16 mouse cellular contexts compared by ENCODE assay signal in the genomic region with DNA sequence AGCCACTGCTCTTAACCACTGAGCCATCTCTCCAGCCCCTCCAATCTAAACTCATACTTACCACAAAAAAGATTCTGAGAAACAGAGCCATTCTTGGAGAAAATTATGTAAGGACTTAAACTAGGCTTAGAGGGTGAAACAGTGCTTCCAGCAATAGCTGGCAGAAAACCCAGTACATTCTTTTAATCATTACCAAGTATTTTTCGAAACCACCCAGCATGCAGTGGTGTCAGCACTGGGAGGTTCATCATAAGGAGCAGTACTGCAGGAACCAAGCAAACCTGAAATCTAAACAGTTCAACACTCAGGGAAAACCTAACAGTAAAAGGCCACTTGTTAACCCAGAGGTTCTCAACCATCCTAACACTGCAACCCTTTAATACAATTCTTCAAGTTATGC.
DNase-seq lines count a peak whose midpoint lies in the region; ATAC-seq and TF ChIP-seq lines count a peak whose summit lies in the region.
"Had no signal": no experiment of that assay in that cellular context is flagged by ENCODE, and none has a peak within 500 bp of the region (broad histone marks: within the 10 kb centered on the region; RNA-seq: fewer than 3 reads in every experiment).

No protein-coding gene starts in this region.

- no peak overlapping the region for H3K9ac ChIP-seq in heart, adult 2 months (ENCODE audit: low read depth, low read length)
- no peak overlapping the region for H3K9ac ChIP-seq in forebrain, embryonic 11.5 days (ENCODE audit: low read length)
- H3K9ac ChIP-seq: forebrain, embryonic 15.5 days; hindbrain, embryonic 13.5 days; intestine, embryonic 15.5 days; limb, embryonic 12.5 days; liver, embryonic 15.5 days had no signal

- no peak for TF ChIP-seq CTCF in heart, adult 2 months (IDR thresholded peaks at IDR 0.05)
- TF ChIP-seq CTCF in lung, adult 2 months (IDR thresholded peaks at IDR 0.05; ENCODE audit: insufficient read depth, low read length), result no peak

- intact Hi-C loops in heart, adult 2 months (cut with DNase I), result no loop called here

- ATAC-seq in forebrain, embryonic 11.5 days (replicated peaks; ENCODE audit: low FRiP score), result no peak
- ATAC-seq: forebrain, embryonic 15.5 days; intestine, embryonic 15.5 days had no signal

- no peaks in the 10 kb centered on the region for H3K27me3 ChIP-seq in heart, adult 2 months (ENCODE audit: control insufficient read depth, insufficient read depth, low read length)
- no peaks in the 10 kb centered on the region for H3K27me3 ChIP-seq in forebrain, embryonic 11.5 days (ENCODE audit: control insufficient read depth, insufficient read depth, low read length)
- H3K27me3 ChIP-seq: forebrain, embryonic 15.5 days; hindbrain, embryonic 13.5 days; intestine, embryonic 15.5 days; limb, embryonic 12.5 days; liver, embryonic 15.5 days had no signal

- H3K4me1 ChIP-seq in heart, adult 2 months (ENCODE audit: control insufficient read depth, insufficient read depth, low read length), result peaks cover 3% of the 10 kb centered on the region
- peaks cover 2% of the 10 kb centered on the region; the same call in 1 of the 2 replicates for H3K4me1 ChIP-seq in lung, adult 2 months (ENCODE audit: control insufficient read depth, insufficient read depth, low read length)
- H3K4me1 ChIP-seq in forebrain, embryonic 11.5 days (replicated peaks; ENCODE audit: control insufficient read depth, insufficient read depth, low read length), result no peaks in the 10 kb centered on the region
- H3K4me1 ChIP-seq: forebrain, embryonic 15.5 days; hindbrain, embryonic 13.5 days; intestine, embryonic 15.5 days; liver, embryonic 15.5 days had no signal

- H3K4me2 ChIP-seq in forebrain, embryonic 11.5 days (ENCODE audit: low read depth, low read length, severe bottlenecking), result no peak overlapping the region
- H3K4me2 ChIP-seq: forebrain, embryonic 15.5 days; hindbrain, embryonic 13.5 days; intestine, embryonic 15.5 days; limb, embryonic 12.5 days; liver, embryonic 15.5 days had no signal

- no peaks in the 10 kb centered on the region; the same call in 1 of the 2 replicates for H3K36me3 ChIP-seq in heart, adult 2 months (ENCODE audit: control insufficient read depth, insufficient read depth, low read length)
- H3K36me3 ChIP-seq in forebrain, embryonic 11.5 days (ENCODE audit: control insufficient read depth, insufficient read depth, low read length), result no peaks in the 10 kb centered on the region
- H3K36me3 ChIP-seq: forebrain, embryonic 15.5 days; hindbrain, embryonic 13.5 days; intestine, embryonic 15.5 days; limb, embryonic 12.5 days; liver, embryonic 15.5 days had no signal

- WGBS in heart, adult 2 months, result 79% methylated on average over 1 of the region's 1 CpGs
- 71% methylated on average over 1 of the region's 1 CpGs for WGBS in lung, adult 2 months
- 89% methylated on average over 1 of the region's 1 CpGs for WGBS in forebrain, embryonic 11.5 days

- H3K27ac ChIP-seq in heart, adult 2 months, result no peak overlapping the region
- no peak overlapping the region for H3K27ac ChIP-seq in forebrain, embryonic 11.5 days (ENCODE audit: low read depth, low read length)
- H3K27ac ChIP-seq: forebrain, embryonic 15.5 days; hindbrain, embryonic 13.5 days; intestine, embryonic 15.5 days; limb, embryonic 12.5 days; liver, embryonic 15.5 days had no signal

- TF ChIP-seq EP300 in heart, adult 2 months (IDR thresholded peaks at IDR 0.05; ENCODE audit: insufficient read depth, low read depth, low read length), result no peak

- no peak overlapping the region for H3K4me3 ChIP-seq in heart, adult 2 months
- no peak overlapping the region for H3K4me3 ChIP-seq in lung, adult 2 months (replicated peaks; ENCODE audit: extremely low read depth, low read depth, low read length)
- no peak overlapping the region for H3K4me3 ChIP-seq in forebrain, embryonic 11.5 days (ENCODE audit: low read depth, low read length)
- H3K4me3 ChIP-seq: forebrain, embryonic 15.5 days; hindbrain, embryonic 13.5 days; intestine, embryonic 15.5 days; limb, embryonic 12.5 days; liver, embryonic 15.5 days had no signal

- DNase-seq in heart, adult 18-20 months, result peak; percentile 23 to 35
- DNase-seq in heart, adult 2 months, result no peak
- DNase-seq in lung, adult 18-20 months, result peak; percentile 9 to 38
- no peak for DNase-seq in lung, adult 2 months
- peak; percentile 31 for DNase-seq in fibroblast of lung, adult 2 months (ENCODE audit: low read depth)
- peak; percentile 58 for DNase-seq in lung, postnatal 36 days
- no peak for DNase-seq in forebrain, embryonic 11.5 days (ENCODE audit: low spot score)
- DNase-seq: B cell, adult 2 months; cerebellum, postnatal 25 days; midbrain, embryonic 14.5 days; thymus, postnatal 25 days had no signal

- no peak for TF ChIP-seq POLR2A in heart, adult 2 months (IDR thresholded peaks at IDR 0.05; ENCODE audit: insufficient read depth, low read depth, low read length)
- TF ChIP-seq POLR2A in lung, adult 2 months (IDR thresholded peaks at IDR 0.05; ENCODE audit: borderline replicate concordance, extremely low read depth, low read depth, low read length), result no peak

- no peaks in the 10 kb centered on the region for H3K79me2 ChIP-seq in heart, adult 2 months (replicated peaks; ENCODE audit: control insufficient read depth, insufficient read depth, low read length)

- H3K9me3 ChIP-seq in forebrain, embryonic 11.5 days (ENCODE audit: control insufficient read depth, low read length), result no peaks in the 10 kb centered on the region
- H3K9me3 ChIP-seq: forebrain, embryonic 15.5 days; hindbrain, embryonic 13.5 days; intestine, embryonic 15.5 days; limb, embryonic 12.5 days; liver, embryonic 15.5 days had no signal

Comparison
In these comparisons a context has a peak if more than half of its experiments do, and no peak if none do; other contexts are left out.
1. DNase-seq: peak in heart, adult 18-20 months (2 of 2), lung, adult 18-20 months (2 of 2), fibroblast of lung, adult 2 months (single experiment) and lung, postnatal 36 days (single experiment); none in heart, adult 2 months (0 of 2), lung, adult 2 months (single experiment) and forebrain, embryonic 11.5 days (single experiment).